Mouse (Mus musculus) frontal cortex, postnatal 10 days (tissue): ENCODE results near the gene Acadl.

ENCODE experiments used
- DNase-seq, 2 experiments: peaks; one replicate each; pipeline ENCODE4 v3.0.0; 2022; ENCODE audit warnings: low spot score in 2 of 2, mixed read lengths in 1 of 2

Acadl gene

GRCm38 (mm10) chr1:66792838-66793466, 70.1 kb downstream of the Acadl start:
- DNase-seq, result no peak

DNA sequence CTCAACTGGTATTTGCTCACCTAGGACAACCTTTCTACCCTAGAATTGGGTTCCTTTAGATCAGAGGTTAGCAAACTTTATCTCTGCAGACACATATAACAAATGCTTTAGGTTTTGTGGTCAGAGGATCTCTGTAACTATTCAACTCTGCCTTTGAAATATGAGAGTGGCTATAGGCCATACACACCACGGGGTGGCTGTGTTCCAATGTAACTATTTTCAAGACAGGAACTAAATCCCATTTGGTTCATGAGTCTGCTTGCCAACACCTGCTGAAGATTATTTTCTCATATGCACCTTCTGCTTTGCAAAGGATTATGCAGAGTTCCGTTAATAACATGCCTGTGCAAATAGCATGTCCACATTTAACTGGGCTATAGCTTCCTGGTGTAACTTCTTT, 80.8 kb downstream of the Acadl start:
- DNase-seq, result no peak

GRCm38 (mm10) chr1:66781027-66781426, 82.0 kb downstream of the Acadl start:
- DNase-seq, result no peak
